Mouse (Mus musculus) macrophage (primary cell): Measurements from ENCODE around the gene Jsrp1. TPM values are rescaled to one million over a fixed set of nuclear protein-coding genes. Genes with fewer than 3 reads are reported as not detected.
"Not testable (repeated sequence)": the region's sequence is repeated elsewhere in the genome, so short reads cannot be mapped to it uniquely, and the experiment has no call there.

ENCODE experiments used
- H3K27ac ChIP-seq: fragments of 350-480 bp; formaldehyde crosslinking; 2 replicates; pipeline ENCODE4 v1.9.0; 2021
- H3K36me3 ChIP-seq: fragments of 350-480 bp; formaldehyde crosslinking; 2 replicates; pipeline ENCODE4 v1.9.0; 2021; ENCODE audit errors: inconsistent target
- H3K4me3 ChIP-seq: fragments of 350-480 bp; formaldehyde crosslinking; 2 replicates; pipeline ENCODE4 v1.9.0; 2021; ENCODE audit errors: inconsistent target
- H3K79me2 ChIP-seq: fragments of 350-480 bp; formaldehyde crosslinking; 2 replicates; pipeline ENCODE4 v1.9.0; 2021; ENCODE audit errors: inconsistent target
- WGBS: methylation state at CpG from one replicate; pipeline ENCODE4 v1.1.7; 2026; ENCODE audit warnings: inconsistent platforms; ENCODE audit not compliant: missing documents; 5-methylcytosine and 5-hydroxymethylcytosine counted together
- polyA plus RNA-seq: library from polyadenylated mRNA; stranded (reverse); fragments of 250-400 nt; gene quantifications from 3 replicates; pipeline ENCODE4 v1.2.4, GENCODE M21; 2018; ENCODE audit warnings: inconsistent platforms

Gene Jsrp1
- polyA plus RNA-seq, 1 experiment from 2014 or later = not detected

DNA sequence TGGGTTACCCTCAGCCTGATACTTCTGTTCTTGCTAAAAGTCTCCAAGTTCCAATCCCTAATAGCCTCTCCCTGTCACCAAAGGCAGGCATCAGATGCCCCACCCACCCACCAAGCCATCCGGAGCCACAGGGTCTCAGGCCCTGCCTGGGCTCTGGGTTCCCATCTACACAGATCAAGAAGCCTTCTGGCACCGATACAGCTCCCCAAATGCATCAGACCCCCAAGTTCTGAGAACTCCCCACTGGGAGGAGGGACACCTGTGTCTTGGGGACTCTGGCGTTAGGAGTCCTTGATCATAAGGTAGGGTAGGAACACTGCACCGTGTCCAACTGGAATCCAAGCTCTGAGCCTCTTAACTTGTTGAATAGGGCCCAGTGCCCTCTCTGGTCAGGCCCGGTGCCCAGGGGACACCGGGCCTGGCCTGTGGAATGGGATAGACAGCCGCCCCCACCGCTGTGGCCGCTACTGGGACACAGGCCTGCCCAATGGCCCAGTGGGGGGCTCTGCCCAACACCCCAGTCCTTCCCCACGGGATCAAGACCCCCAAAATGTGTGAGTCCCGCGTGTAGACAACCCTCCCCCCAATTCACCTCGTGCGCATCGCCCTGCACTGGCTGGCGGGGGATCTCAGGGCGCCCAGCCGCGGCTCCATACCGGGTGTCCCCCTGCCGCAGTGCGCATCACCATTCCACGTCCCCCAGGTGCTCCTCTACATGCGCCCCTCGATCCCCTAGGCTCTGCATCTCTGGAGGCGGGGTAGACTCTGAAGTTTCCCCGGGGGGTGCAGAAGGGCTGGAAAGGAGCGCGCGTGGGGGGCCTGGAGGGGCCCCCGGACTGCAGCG is 30.0 kb upstream of the Jsrp1 start:
- Histone ChIP-seq H3K27ac (no peak overlapping the region), H3K4me3 (no peak overlapping the region)
- WGBS = 21% methylated on average over 32 of the region's 32 CpGs

DNA sequence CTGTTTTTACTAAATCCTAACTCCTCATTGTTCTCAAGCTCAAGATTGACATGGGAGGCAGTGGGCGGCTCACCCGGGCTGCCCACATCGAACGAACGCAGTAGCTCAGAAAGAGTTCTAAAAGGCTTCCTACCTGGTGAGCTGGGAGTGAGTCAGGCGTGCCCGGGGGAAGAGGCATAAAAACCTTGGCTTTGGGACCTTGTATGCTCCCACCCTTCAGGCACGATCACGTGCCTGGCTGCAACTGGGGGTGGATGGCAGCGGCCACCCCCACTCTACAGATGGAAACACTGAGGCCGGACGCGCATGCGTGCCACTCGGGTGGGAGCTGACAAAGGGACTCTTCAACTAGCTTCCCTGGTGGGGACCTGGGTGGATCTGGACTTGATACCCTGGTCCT is 29.0 kb upstream of the Jsrp1 start:
- 87% methylated on average over 15 of the region's 15 CpGs for WGBS

More for the DNA sequence above, 30.0 kb upstream of the Jsrp1 start:
- no peaks in the 10 kb centered on the region for H3K36me3 ChIP-seq
- no peaks in the 10 kb centered on the region for H3K79me2 ChIP-seq

DNA sequence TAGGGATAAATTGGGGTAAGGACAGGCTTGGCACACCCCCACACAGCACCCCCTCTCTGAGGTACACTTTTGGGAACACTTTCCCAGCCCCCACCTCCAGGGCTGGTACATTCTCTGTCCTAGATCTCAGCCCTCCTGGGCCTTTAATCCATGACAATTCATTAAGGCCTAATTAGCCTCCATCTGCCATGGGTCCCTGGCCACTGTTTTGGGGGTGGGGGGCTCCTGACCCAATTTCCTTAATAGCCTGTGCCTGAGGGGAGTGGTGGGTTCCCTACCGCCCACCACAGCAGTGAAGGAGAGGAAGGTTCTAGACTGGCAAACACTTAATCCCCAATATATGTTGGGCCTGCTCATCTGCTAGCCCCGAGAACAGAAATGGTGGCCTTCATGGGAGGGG is 28.4 kb upstream of the Jsrp1 start:
- WGBS = 95% methylated on average over 2 of the region's 2 CpGs
- Histone ChIP-seq H3K36me3 (no peaks in the 10 kb centered on the region), H3K27ac (no peak overlapping the region), H3K4me3 (no peak overlapping the region), H3K79me2 (no peaks in the 10 kb centered on the region)

More for the DNA sequence above, 29.0 kb upstream of the Jsrp1 start:
- no peak overlapping the region for H3K27ac ChIP-seq
- no peaks in the 10 kb centered on the region for H3K36me3 ChIP-seq
- H3K4me3 ChIP-seq = no peak overlapping the region
- H3K79me2 ChIP-seq = no peaks in the 10 kb centered on the region

DNA sequence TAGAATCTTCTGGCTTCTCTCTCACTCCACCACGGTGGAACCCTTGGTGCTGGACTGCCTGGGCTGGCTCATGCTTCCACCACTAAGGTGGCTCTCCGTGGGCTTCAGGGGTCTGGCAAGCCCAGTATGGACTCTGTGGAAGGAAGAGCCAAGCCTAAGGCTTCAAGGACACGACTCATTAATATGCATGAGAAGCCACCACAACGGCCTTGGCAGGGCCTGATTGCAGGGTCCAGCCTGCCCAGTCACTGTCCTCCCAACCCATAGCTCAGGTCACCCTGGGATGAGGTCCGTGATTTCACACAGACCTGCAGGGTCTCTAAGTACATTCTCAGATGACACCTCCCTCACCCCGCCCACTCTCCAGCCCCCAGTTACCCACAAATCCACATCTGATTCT is 26.6 kb upstream of the Jsrp1 start:
- WGBS = 69% methylated on average over 5 of the region's 6 CpGs

DNA sequence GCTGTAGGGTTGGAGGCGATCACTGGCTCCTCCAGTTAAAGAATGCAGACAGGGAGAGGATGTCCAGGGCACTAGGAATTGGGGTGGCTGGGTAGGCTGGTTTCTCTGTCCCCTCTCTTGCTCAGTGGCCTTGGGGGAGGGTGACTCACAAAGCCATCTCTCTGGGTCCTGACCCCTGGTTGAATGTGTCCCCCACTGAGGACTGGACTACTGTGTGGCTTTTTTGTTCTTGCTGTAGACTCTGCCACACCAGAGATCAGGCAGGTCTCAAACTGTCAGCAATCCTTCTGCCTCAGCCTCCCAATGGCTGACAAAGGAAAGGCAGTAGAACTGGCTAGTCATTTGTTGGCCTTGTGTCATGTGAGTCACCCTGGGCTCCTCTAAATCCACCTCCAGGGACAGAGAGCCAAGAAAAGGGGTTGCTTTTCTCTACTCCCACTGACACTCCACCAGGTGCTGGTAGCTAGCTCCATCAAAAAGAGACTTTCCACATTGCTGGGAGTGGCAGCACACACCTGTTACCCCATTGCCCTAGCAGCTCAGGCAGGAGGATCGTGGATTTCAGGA is 25.1 kb upstream of the Jsrp1 start:
- Histone ChIP-seq H3K36me3 (no peaks in the 10 kb centered on the region), H3K27ac (no peak overlapping the region), H3K79me2 (no peaks in the 10 kb centered on the region), H3K4me3 (no peak overlapping the region)
- WGBS = 72% methylated on average over 2 of the region's 2 CpGs

More for the DNA sequence above, 26.6 kb upstream of the Jsrp1 start:
- H3K27ac ChIP-seq = no peak overlapping the region
- no peaks in the 10 kb centered on the region for H3K79me2 ChIP-seq
- no peak overlapping the region for H3K4me3 ChIP-seq
- H3K36me3 ChIP-seq = no peaks in the 10 kb centered on the region

DNA sequence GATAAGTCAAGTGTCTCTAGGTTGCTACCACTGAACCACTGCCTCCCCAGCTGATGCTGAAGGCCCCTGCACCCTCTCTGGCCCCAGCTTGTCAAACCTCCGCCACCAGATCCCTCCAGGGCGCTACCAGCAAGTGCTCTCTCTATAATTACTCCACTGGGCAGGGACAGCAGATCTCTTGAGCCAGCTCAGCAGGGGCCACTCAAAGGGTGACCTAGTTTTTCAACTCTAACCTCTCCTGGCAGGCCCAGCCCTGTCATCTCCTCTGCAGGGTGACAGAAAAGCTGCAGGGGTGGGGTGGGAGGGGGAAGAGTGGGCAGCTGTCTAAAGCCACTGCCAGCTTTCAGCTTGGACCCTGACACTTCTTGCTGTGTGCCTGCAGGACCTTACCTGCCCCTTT is 24.5 kb upstream of the Jsrp1 start:
- Histone ChIP-seq H3K27ac (no peak overlapping the region), H3K79me2 (no peaks in the 10 kb centered on the region), H3K4me3 (no peak overlapping the region), H3K36me3 (no peaks in the 10 kb centered on the region)
- WGBS = 89% methylated on average over 2 of the region's 2 CpGs

DNA sequence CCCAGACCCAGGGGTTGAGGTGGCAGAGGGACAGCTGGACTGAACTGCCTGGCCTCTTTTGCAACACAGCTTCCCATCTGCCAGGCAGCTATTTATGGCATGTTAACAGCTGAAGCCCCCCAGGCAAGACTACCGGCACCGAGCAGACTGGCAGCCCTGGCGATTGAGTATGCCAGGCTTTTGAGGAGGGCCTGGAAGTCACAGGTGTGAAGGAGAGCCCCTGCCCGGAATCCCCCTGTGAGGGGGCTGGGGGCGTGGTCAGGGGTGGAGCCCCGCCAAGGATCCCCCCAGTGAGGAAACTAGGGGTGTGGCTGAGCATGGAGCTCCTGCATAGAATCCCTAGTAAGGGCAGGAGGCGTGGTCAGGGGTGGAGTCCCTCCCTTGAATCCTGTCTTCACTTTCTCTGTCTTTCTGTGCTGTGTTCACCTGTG is 23.7 kb upstream of the Jsrp1 start:
- WGBS = 45% methylated on average over 7 of the region's 7 CpGs
- Histone ChIP-seq H3K4me3 (no peak overlapping the region), H3K27ac (no peak overlapping the region), H3K36me3 (no peaks in the 10 kb centered on the region), H3K79me2 (no peaks in the 10 kb centered on the region)

DNA sequence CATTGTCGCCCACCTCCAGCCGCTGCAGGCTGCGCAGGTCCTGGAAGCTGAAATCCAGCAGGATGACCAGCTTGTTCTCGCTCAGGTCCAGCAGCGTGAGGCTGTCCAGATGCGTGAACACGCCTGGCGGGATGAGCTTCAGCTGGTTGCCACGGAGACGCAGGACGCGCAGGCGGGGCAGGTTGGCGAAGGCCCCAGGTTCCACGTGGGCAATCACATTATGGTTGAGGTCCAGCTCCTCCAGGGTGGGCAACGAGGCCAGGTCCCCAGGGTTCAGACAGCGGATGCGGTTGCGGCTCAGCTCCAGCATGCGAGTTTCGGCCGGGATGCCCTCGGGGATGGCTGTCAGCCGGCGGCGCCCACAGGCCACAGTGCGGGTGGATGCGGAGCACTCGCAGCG is 22.3 kb upstream of the Jsrp1 start:
- Histone ChIP-seq H3K36me3 (no peaks in the 10 kb centered on the region), H3K27ac (no peak overlapping the region), H3K79me2 (no peaks in the 10 kb centered on the region), H3K4me3 (no peak overlapping the region)
- 75% methylated on average over 29 of the region's 30 CpGs for WGBS

DNA sequence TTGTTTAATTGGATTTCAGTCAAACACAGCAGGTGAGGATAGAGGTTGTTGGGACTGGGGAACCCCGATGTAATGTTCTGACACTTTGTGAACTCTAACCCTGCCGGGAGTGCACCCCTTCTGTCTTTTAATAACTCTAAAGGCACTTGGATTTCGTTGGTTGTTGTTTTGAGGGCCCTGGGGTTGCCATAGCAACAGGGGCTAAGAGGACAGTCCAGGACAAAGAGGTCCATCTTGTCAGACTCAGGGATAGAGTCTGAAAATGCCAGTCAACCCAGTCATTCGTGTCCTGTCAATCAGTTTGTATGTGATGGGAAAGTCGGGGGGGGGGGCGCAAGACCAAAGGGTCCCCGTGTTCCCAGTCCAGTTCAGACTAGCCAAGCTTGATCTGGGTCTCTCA is 19.5 kb upstream of the Jsrp1 start:
- H3K27ac ChIP-seq = no peak overlapping the region
- no peak overlapping the region for H3K4me3 ChIP-seq
- peaks cover 10% of the 10 kb centered on the region for H3K79me2 ChIP-seq
- WGBS = 77% methylated on average over 7 of the region's 7 CpGs
- H3K36me3 ChIP-seq = peaks cover 10% of the 10 kb centered on the region

DNA sequence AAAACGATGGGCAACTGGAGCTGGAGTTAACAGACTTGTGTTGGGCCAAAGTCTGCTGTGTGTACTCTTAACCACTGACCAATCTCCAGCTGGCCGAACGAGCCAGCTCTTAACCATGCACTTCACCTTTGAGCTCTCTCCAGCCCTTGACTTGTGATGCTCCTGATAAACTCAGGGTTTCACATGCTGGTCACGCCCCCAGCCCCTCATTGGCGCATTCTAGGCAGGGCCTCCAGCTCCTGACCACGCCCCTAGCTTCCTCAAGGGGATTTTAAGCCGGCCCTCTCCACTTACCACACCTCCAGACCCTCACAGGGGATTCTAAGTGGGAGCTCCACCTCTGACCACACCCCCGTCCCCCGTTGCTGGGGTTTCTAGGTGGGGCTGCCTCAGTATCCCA is 17.8 kb upstream of the Jsrp1 start:
- WGBS = 27% methylated on average over 9 of the region's 9 CpGs
- Histone ChIP-seq H3K4me3 (no peak overlapping the region), H3K36me3 (peaks cover 10% of the 10 kb centered on the region), H3K27ac (no peak overlapping the region), H3K79me2 (peaks cover 19% of the 10 kb centered on the region)

DNA sequence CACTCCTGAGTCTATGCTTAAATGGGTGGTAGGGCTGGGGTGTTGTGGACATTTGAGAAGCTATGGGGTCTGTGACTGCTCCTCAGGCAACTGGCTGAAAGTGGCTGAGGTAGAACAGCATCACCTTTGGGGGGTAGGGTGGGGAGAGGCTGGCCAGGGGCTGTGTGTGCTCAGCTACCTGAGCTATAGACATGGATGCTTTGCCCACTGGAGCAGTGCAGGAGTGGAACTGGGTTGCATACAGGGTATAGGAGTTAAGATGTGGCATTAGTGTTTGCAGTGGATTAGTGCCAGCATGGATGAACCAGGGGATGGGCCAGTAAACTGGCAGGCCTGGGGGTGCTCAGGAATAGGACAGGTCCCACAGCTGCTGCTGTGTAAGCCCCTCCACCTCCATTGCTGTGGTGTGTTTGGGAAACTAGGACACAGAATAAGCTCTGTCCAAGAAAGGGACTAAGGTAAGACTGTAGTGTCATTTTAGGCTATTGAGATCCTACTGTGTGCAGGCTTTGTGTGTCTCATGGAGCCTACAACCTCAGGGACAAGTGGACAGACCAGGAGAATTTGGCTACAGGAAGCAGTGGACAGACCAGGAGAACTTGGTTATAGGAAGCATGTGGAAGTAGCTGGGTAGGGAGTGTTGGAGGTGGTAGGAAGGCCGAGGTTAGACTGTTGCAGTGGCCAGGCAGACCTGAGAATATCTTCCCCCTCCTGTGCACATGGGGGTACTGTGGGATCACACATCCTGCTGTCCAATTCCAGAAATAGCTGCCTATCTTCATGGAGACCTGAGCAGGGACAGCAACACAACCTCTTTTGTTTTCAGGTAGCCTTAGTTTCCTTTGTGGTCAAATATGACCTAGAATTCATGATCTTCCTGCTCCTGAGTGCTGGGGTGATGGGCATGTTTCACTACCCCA is 16.3 kb upstream of the Jsrp1 start:
- H3K4me3 ChIP-seq = no peak overlapping the region
- peaks cover 19% of the 10 kb centered on the region for H3K79me2 ChIP-seq
- H3K36me3 ChIP-seq = peaks cover 10% of the 10 kb centered on the region
- H3K27ac ChIP-seq = no peak overlapping the region
- WGBS = 27% methylated on average over 1 of the region's 1 CpGs

DNA sequence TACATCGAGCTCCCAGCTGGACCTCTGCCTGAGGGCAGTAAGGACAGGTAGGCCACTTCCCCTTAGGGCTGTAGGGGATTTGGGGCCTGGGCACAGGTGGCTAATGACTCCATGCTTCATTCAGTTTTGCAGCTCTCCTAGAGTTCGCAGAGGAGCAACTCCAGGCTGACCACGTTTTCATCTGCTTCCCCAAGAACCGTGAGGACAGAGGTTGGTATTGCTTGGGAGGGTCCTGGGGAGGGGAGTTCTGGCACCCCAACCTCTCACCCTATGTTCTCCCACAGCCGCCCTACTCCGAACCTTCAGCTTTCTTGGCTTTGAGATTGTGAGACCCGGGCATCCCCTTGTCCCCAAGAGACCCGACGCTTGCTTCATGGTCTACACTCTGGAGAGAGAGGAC is 15.3 kb upstream of the Jsrp1 start:
- H3K27ac ChIP-seq, H3K4me3 ChIP-seq: not testable (repeated sequence)
- Histone ChIP-seq H3K79me2 (peaks cover 19% of the 10 kb centered on the region), H3K36me3 (peaks cover 10% of the 10 kb centered on the region)
- 85% methylated on average over 3 of the region's 9 CpGs for WGBS

DNA sequence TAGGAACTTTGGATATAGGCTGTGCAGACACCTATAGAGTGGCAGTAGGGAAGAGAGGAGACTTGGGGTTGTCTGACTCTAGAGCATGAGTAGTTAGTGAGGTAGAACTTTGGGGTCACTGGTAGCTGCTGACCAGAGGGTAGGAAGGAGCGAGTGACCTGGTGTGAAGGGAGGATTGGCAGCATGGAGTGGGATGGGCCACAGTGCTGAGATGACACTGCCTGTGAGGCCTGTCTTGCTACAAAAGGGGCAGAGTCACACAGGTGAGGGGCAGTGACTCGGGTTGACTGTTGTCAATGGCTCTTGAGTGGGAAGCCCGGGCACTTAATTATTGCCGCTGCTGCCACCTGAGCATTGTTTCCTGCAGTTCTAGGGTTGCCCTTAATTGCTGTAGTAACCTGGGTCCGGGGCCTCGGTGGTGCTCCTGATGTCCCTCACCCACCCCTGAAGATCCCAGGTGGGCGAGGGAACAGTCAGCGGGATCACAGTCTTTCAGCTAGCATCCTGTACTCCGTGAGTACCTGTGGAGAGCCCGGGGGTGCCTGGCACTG is 14.6 kb upstream of the Jsrp1 start:
- WGBS = 45% methylated on average over 6 of the region's 10 CpGs
- peaks cover 19% of the 10 kb centered on the region for H3K79me2 ChIP-seq
- peaks cover 10% of the 10 kb centered on the region for H3K36me3 ChIP-seq
- H3K27ac ChIP-seq = no peak overlapping the region
- H3K4me3 ChIP-seq = peak overlapping the region; percentile 73

DNA sequence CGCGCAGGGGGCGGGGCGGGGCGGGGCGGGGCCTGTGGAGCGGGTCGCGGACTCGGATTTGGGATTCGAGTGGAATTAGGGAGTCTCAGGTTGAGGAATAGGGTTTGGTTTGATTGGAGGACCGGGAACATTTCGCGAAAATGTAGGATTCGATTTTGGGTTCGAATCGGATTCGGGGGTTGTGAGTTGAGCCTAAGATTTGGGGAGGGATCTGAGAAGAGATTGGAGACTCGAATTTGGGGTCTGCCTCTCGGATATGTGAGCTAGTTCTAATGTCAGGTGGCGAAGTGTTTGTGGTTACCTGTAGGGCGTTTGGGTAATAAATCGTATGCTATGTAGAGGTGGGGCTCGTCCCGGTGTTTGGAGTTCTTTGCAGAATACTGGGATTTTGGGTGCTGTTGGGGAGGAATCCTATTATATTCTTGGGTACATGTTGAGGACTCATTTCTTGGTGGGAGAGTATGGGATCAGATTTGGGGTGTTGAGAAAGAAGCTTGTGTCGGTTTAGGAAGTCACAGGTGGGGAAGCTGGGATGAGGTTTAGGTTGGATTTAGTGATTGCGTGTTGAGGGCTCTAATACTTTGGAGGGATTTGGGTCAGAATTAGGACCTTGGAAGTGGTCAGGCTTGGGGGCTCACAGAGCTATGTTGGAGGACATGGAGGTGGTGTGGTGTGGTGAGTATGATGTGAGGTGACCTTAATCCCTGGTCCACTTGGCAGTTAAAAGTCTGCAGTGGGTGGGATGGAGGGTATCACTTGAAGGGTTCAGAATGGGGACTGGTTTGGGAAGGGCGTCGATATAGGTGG is 14.0 kb upstream of the Jsrp1 start:
- H3K27ac ChIP-seq = peak overlapping the region; percentile 4; the same call in 1 of the 2 replicates
- H3K79me2 ChIP-seq = peaks cover 19% of the 10 kb centered on the region
- H3K4me3 ChIP-seq = peak overlapping the region; percentile 73
- peaks cover 10% of the 10 kb centered on the region for H3K36me3 ChIP-seq
- WGBS = 3% methylated on average over 24 of the region's 29 CpGs
